Mouse (Mus musculus) intestine, embryonic 15.5 days (tissue): ENCODE data around the gene Abhd12. TPM values are rescaled to one million over a fixed set of nuclear protein-coding genes. Genes with fewer than 3 reads are reported as not detected.
"Not testable (repeated sequence)": the region's sequence is repeated elsewhere in the genome, so short reads cannot be mapped to it uniquely, and the experiment has no call there.

Experiments used
- ATAC-seq: fragments of 200-750 bp; cut with Nextera tagmentation; 2 replicates; pipeline ENCODE4 v1.8.0; 2017; ENCODE audit warnings: moderate TSS enrichment, moderate library complexity
- H3K27ac ChIP-seq: fragments of 300-500 bp; sonication (generic); 2 replicates; pipeline ENCODE4 v1.5.1; 2015; ENCODE audit warnings: mild to moderate bottlenecking, inconsistent platforms
- H3K27me3 ChIP-seq: fragments of 300-500 bp; sonication (generic); replicated peaks from 2 replicates; pipeline ENCODE4 v1.6.1; 2015; ENCODE audit warnings: inconsistent platforms
- H3K36me3 ChIP-seq: fragments of 300-500 bp; sonication (generic); 2 replicates; pipeline ENCODE4 v1.6.1; 2015; ENCODE audit warnings: inconsistent platforms
- H3K4me1 ChIP-seq: fragments of 300-500 bp; sonication (generic); replicated peaks from 2 replicates; pipeline ENCODE4 v1.6.1; 2015; ENCODE audit warnings: inconsistent platforms
- H3K4me2 ChIP-seq: fragments of 300-500 bp; sonication (generic); replicated peaks from 2 replicates; pipeline ENCODE4 v1.6.1; 2015; ENCODE audit warnings: mild to moderate bottlenecking, inconsistent platforms
- H3K4me3 ChIP-seq: fragments of 300-500 bp; sonication (generic); replicated peaks from 2 replicates; pipeline ENCODE4 v1.5.1; 2015; ENCODE audit warnings: inconsistent platforms
- H3K9ac ChIP-seq: fragments of 300-500 bp; sonication (generic); 2 replicates; pipeline ENCODE4 v1.6.1; 2015; ENCODE audit warnings: inconsistent platforms
- H3K9me3 ChIP-seq: fragments of 300-500 bp; sonication (generic); 2 replicates; pipeline ENCODE4 v1.6.1; 2016; ENCODE audit warnings: inconsistent platforms
- WGBS: fragments of 180-500 bp; shearing (Covaris S2); methylation state at CpG from one replicate; pipeline ENCODE4 v1.1.7; 2015; 5-methylcytosine and 5-hydroxymethylcytosine counted together
- polyA plus RNA-seq: library from polyadenylated mRNA; unstranded; fragments of >200 nt; fragmentation: Nextera tagmentation; extraction: Ambion mirVana; gene quantifications from 2 replicates; pipeline ENCODE4 v1.2.1, GENCODE M21; 2015

Gene Abhd12
- polyA plus RNA-seq, 1 experiment from 2014 or later, result 52.5 TPM

GRCm38 (mm10) chr2:150927038-150927720 lies 22.6 kb upstream of the Abhd12 start:
- no peak for ATAC-seq
- WGBS, result 88% methylated on average over 11 of the region's 11 CpGs
- H3K36me3 ChIP-seq, result no peaks in the 10 kb centered on the region
- H3K9me3 ChIP-seq, result no peaks in the 10 kb centered on the region
- H3K27me3 ChIP-seq, result no peaks in the 10 kb centered on the region
- no peak overlapping the region for H3K27ac ChIP-seq
- no peak overlapping the region for H3K4me2 ChIP-seq
- no peak overlapping the region for H3K9ac ChIP-seq
- H3K4me3 ChIP-seq, result no peak overlapping the region
- no peaks in the 10 kb centered on the region for H3K4me1 ChIP-seq

- Histone ChIP-seq H3K27ac (no peak overlapping the region), H3K9ac (no peak overlapping the region), H3K4me1 (no peaks in the 10 kb centered on the region), H3K4me3 (no peak overlapping the region), H3K36me3 (no peaks in the 10 kb centered on the region; the same call in 1 of the 2 replicates), H3K27me3 (no peaks in the 10 kb centered on the region), H3K9me3 (no peaks in the 10 kb centered on the region), H3K4me2 (no peak overlapping the region)
- no peak for ATAC-seq
- 89% methylated on average over 7 of the region's 7 CpGs for WGBS
Observed at GRCm38 (mm10) chr2:150923505-150923904, 19.0 kb upstream of the Abhd12 start.

GRCm38 (mm10) chr2:150923026-150923425 lies 18.5 kb upstream of the Abhd12 start:
- Histone ChIP-seq H3K27me3 (no peaks in the 10 kb centered on the region), H3K4me3 (no peak overlapping the region), H3K27ac (no peak overlapping the region), H3K36me3 (no peaks in the 10 kb centered on the region; the same call in 1 of the 2 replicates), H3K9ac (no peak overlapping the region), H3K4me2 (no peak overlapping the region), H3K9me3 (no peaks in the 10 kb centered on the region), H3K4me1 (no peaks in the 10 kb centered on the region)
- WGBS, result 87% methylated on average over 3 of the region's 3 CpGs
- no peak for ATAC-seq

- Histone ChIP-seq H3K9ac (no peak overlapping the region), H3K27ac (no peak overlapping the region), H3K4me1 (no peaks in the 10 kb centered on the region), H3K4me3 (no peak overlapping the region), H3K36me3 (peaks cover 3% of the 10 kb centered on the region), H3K9me3 (no peaks in the 10 kb centered on the region), H3K4me2 (no peak overlapping the region), H3K27me3 (no peaks in the 10 kb centered on the region)
- no peak for ATAC-seq
- 90% methylated on average over 4 of the region's 4 CpGs for WGBS
Observed at GRCm38 (mm10) chr2:150922165-150922564, 17.6 kb upstream of the Abhd12 start.

GRCm38 (mm10) chr2:150921697-150922096 lies 17.2 kb upstream of the Abhd12 start:
- no peak overlapping the region for H3K27ac ChIP-seq
- no peak for ATAC-seq
- H3K4me3 ChIP-seq, result no peak overlapping the region
- H3K4me1 ChIP-seq, result no peaks in the 10 kb centered on the region
- H3K27me3 ChIP-seq, result no peaks in the 10 kb centered on the region
- H3K9ac ChIP-seq, result no peak overlapping the region
- H3K9me3 ChIP-seq, result no peaks in the 10 kb centered on the region
- WGBS, result 84% methylated on average over 6 of the region's 6 CpGs
- peaks cover 7% of the 10 kb centered on the region for H3K36me3 ChIP-seq
- H3K4me2 ChIP-seq, result no peak overlapping the region

- H3K4me3 ChIP-seq, result no peak overlapping the region
- no peak for ATAC-seq
- no peak overlapping the region for H3K9ac ChIP-seq
- no peak overlapping the region for H3K4me2 ChIP-seq
- no peaks in the 10 kb centered on the region for H3K4me1 ChIP-seq
- peaks cover 7% of the 10 kb centered on the region for H3K36me3 ChIP-seq
- H3K27me3 ChIP-seq, result no peaks in the 10 kb centered on the region
- no peaks in the 10 kb centered on the region for H3K9me3 ChIP-seq
- 90% methylated on average over 3 of the region's 3 CpGs for WGBS
- no peak overlapping the region for H3K27ac ChIP-seq
Observed at GRCm38 (mm10) chr2:150920543-150920942, 16.0 kb upstream of the Abhd12 start.

- H3K27ac ChIP-seq, result no peak overlapping the region
Observed at GRCm38 (mm10) chr2:150918720-150919119, 14.2 kb upstream of the Abhd12 start.

GRCm38 (mm10) chr2:150915786-150916185 lies 11.2 kb upstream of the Abhd12 start:
- WGBS, result 80% methylated on average over 5 of the region's 5 CpGs
- Histone ChIP-seq H3K9ac (no peak overlapping the region), H3K9me3 (no peaks in the 10 kb centered on the region), H3K4me3 (no peak overlapping the region), H3K4me2 (no peak overlapping the region), H3K27ac (no peak overlapping the region), H3K36me3 (peaks cover 7% of the 10 kb centered on the region), H3K4me1 (no peaks in the 10 kb centered on the region), H3K27me3 (no peaks in the 10 kb centered on the region)
- no peak for ATAC-seq

More at GRCm38 (mm10) chr2:150918720-150919119, 14.2 kb upstream of the Abhd12 start:
- H3K9ac ChIP-seq, result no peak overlapping the region
- H3K4me2 ChIP-seq, result no peak overlapping the region
- no peak overlapping the region for H3K4me3 ChIP-seq
- 89% methylated on average over 3 of the region's 3 CpGs for WGBS
- H3K36me3 ChIP-seq, result peaks cover 7% of the 10 kb centered on the region
- no peaks in the 10 kb centered on the region for H3K4me1 ChIP-seq
- H3K9me3 ChIP-seq, result no peaks in the 10 kb centered on the region
- ATAC-seq, result peak; percentile 53; the same call in 1 of the 2 replicates
- H3K27me3 ChIP-seq, result no peaks in the 10 kb centered on the region

GRCm38 (mm10) chr2:150914781-150915515 lies 10.4 kb upstream of the Abhd12 start:
- no peaks in the 10 kb centered on the region for H3K4me1 ChIP-seq
- 75% methylated on average over 4 of the region's 4 CpGs for WGBS
- no peak for ATAC-seq
- H3K27me3 ChIP-seq, result no peaks in the 10 kb centered on the region
- no peak overlapping the region for H3K9ac ChIP-seq
- H3K27ac ChIP-seq, result no peak overlapping the region
- H3K36me3 ChIP-seq, result peaks cover 7% of the 10 kb centered on the region
- no peaks in the 10 kb centered on the region for H3K9me3 ChIP-seq
- no peak overlapping the region for H3K4me3 ChIP-seq
- H3K4me2 ChIP-seq, result no peak overlapping the region

GRCm38 (mm10) chr2:150910295-150910881 lies 5.8 kb upstream of the Abhd12 start:
- 32% methylated on average over 8 of the region's 10 CpGs for WGBS
- no peaks in the 10 kb centered on the region for H3K36me3 ChIP-seq
- H3K27ac ChIP-seq, result no peak overlapping the region
- H3K4me1 ChIP-seq, result no peaks in the 10 kb centered on the region
- H3K9ac ChIP-seq, result peak overlapping the region; percentile 56; the same call in 1 of the 2 replicates
- no peaks in the 10 kb centered on the region for H3K9me3 ChIP-seq
- peak overlapping the region; percentile 64 for H3K4me2 ChIP-seq
- no peak for ATAC-seq
- H3K4me3 ChIP-seq, result peak overlapping the region; percentile 75
- H3K27me3 ChIP-seq, result no peaks in the 10 kb centered on the region

- Histone ChIP-seq H3K27me3 (no peaks in the 10 kb centered on the region), H3K36me3 (no peaks in the 10 kb centered on the region), H3K9me3 (no peaks in the 10 kb centered on the region), H3K4me1 (no peaks in the 10 kb centered on the region), H3K9ac (peak overlapping the region; percentile 56), H3K27ac (peak overlapping the region; percentile 90), H3K4me2 (peak overlapping the region; percentile 64), H3K4me3 (peak overlapping the region; percentile 75)
- ATAC-seq, result peak; percentile 95
- under 1% methylated on average over 35 of the region's 35 CpGs for WGBS
Observed at GRCm38 (mm10) chr2:150909429-150910039, 5.0 kb upstream of the Abhd12 start.

- WGBS, result 45% methylated on average over 6 of the region's 6 CpGs
- H3K27me3 ChIP-seq, H3K9ac ChIP-seq, H3K9me3 ChIP-seq, H3K27ac ChIP-seq, H3K4me1 ChIP-seq, ATAC-seq, H3K36me3 ChIP-seq: not testable (repeated sequence)
- H3K4me3 ChIP-seq, result peak overlapping the region; percentile 75; the same call in 1 of the 2 replicates
- H3K4me2 ChIP-seq, result peak overlapping the region; percentile 64
Observed at GRCm38 (mm10) chr2:150908881-150909280, 4.3 kb upstream of the Abhd12 start.
